Mouse (Mus musculus): ENCODE results near the gene Tsn.

The Tsn gene

GRCm38 (mm10) chr1:118311622-118312326 is at the start of gene Tsn:
Gene Tsn (minus strand): TSS chr1:118311739.
- no peak for DNase-seq

DNA sequence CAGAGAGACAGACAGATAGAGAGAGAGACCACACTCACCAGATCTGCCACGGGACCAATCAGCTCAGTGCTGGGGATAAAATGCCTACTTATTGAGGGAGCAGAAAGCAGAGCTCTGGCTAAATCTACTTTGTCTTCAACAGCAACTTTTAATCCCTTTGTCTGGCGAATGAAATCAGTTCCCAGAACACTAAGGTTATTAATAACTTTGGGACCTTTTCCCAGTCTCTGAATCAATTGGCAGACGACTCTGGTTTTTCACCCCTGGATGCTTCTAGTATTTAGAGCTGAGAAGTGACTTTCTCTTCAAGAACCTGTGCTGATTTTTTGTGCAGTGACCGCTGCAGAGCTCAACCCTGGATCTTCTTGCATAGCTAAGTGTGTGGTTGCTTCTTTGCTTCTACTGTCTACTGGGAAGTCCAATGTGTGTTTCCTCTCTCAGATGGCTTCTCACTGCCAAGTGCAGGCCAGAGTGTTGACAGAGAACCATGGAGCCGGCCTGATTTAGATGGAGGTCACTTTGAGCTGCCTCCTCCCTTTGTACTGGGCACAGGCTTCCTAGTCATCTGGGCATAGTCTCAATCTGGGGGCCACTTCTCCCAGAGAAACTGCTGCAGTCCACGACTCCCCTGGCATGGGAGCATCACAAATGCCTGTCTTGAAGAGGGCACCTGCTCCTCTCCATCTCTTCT is 47.7 kb upstream of the Tsn start:
- DNase-seq: no peak

GRCm38 (mm10) chr1:118349922-118350321 is 38.4 kb upstream of the Tsn start:
- DNase-seq: no peak

GRCm38 (mm10) chr1:118343649-118344435 is 32.3 kb upstream of the Tsn start:
- DNase-seq: peak; percentile 53

DNA sequence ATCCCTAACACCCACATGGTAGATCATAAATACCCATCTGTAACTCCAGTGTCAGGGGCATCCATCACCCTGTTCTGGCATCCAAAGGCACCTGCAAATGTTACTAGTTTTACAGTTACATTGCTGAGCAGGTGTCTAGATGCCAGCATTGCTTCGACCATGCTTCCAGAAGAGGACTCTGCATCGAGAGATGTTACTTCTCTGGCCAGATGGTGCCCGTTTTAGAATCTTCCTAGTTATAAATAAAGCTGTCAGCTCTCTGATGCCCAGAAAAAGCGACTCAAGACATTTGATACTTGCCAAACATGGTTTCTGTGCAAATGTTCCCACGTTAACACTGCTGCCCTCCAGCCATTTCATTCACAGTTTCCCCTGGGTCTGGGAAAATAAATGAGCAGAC is 26.4 kb upstream of the Tsn start:
- no peak for DNase-seq

GRCm38 (mm10) chr1:118335847-118336246 is 24.3 kb upstream of the Tsn start:
- no peak for DNase-seq

DNA sequence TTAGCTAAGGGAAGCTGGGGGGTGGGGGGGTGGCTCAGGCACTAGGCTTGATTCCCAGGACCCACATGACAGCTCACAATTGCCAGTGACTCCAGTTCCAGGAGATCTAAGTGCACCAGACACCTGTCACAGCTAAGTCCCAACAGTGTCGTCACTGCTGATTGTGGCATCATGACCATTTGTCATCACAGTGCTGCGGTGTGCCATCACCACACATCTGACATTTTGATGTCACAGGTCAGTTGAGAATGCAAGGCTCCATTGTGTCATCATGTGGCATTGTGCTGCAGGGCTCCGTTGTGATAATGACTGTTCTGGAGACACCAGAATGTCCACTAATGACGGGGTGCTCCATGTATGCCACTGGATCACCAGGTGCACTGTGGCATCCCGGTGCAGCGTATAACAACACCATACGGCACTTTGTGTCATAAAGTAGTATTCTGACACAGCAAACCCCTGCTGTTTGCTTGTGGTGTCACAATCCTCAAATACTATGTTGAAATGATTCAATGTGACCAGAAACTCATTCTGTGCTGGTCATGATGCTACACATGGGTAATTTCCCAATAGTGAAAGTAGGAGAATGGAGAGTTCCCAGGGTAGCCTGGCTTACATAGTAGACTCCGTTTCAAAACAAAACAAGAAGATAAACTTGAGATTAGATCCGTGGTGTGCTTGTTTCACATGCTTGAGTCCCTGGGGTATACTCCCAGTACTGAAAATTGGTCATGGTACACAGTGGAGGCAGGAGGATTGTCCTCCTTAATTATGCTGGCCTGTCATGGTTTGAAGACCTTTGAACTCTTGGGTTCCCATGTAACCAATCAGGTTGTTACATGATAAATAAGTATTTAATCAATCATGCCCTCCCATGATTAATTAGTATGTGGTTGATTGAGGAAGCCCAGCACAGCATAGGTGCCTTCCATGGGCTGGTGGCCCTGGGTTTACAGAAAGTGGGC is 23.5 kb upstream of the Tsn start:
- DNase-seq: no peak

DNA sequence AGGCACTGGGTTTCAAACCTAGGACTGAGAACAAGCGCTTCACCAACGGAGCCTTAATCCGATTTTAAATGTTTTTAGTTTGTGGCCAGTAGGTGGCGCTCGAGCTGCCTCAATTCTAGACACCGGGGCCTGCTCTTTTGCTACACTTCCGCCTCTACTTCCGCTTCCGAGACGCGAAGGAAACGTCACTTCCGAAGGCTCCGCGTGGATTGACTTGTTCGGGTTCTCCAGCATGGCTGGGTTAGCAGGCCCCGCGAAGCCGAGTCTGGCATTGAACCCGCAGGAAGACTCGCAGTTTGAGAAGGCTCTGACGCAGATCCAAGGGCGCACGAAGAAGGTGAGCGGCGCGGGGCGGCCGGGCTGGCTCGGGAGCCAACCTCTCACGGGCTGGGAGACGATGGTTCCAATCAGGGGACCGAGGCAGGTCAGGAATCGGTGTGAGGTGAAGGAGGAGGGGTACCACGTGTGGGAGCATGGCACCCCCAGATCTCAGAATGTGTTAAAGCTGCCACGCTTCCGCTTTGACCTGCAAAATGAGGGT is 10.2 kb upstream of the Tsn start, which contains the start of gene Nifk:
Gene Nifk (plus strand): TSS at position 179 of the 541 bp plus-strand sequence.
- peak; percentile 95 for DNase-seq

GRCm38 (mm10) chr1:118320696-118321095 is 9.2 kb upstream of the Tsn start:
- peak; percentile 52 for DNase-seq

- peak; percentile 91 for DNase-seq
Measured at GRCm38 (mm10) chr1:118310780-118311621, 538 bp downstream of the Tsn start.

GRCm38 (mm10) chr1:118297719-118298118 is 13.8 kb downstream of the Tsn start:
- DNase-seq: no peak

GRCm38 (mm10) chr1:118296673-118297072 is 14.9 kb downstream of the Tsn start:
- no peak for DNase-seq

DNA sequence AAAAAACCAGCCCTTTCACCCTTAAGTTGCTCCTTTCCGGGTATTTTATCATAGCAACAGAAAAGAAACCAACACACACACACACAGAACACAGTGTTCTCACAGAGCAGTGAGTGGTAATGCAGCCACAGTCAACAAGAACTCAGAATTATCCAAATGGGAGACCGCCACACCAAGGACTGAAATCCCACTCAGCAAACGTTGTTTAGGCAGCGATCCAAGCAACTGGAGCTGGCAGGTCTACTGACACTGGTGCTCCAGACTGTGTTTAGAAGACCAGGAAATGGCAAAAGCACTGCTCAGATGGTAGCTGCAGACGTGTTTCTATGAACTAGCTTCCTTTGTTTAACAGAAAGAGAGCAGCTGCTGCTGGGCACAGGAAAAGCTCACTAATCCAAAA is 16.7 kb downstream of the Tsn start:
- no peak for DNase-seq

DNA sequence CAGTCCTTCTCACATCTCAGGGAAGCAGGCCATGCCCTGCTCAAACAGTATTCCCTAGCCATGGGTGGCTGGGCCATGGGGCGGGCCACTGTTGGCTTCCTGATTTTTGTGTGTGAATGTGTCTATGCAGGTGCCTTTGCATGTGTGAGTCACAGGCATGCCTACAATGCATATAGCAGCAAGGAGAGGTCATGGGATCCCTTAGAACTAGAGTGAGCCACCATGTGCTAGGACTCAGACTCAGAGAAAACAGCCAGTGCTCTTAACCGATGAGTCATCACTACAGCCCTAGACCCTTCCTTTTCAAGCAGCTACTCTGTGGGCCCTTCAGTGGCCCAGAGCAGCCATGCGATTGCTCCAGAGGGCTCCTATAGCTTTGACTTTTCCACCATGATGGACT is 17.3 kb downstream of the Tsn start:
- no peak for DNase-seq

GRCm38 (mm10) chr1:118292291-118292690 is 19.2 kb downstream of the Tsn start:
- no peak for DNase-seq

- peak; percentile 12 for DNase-seq
Measured at GRCm38 (mm10) chr1:118275139-118275538, 36.4 kb downstream of the Tsn start.

GRCm38 (mm10) chr1:118251931-118252330 is 59.6 kb downstream of the Tsn start:
- no peak for DNase-seq

Measured in kidney, postnatal 10 days (tissue).